Mouse (Mus musculus): ENCODE results near the gene Slc4a2. TPM values are rescaled to one million over a fixed set of nuclear protein-coding genes. Genes with fewer than 3 reads are reported as not detected.

Gene Slc4a2
- polyA plus RNA-seq (2012; rRNA removed), result 9.3 and 13.0 TPM in 2 replicates

DNA sequence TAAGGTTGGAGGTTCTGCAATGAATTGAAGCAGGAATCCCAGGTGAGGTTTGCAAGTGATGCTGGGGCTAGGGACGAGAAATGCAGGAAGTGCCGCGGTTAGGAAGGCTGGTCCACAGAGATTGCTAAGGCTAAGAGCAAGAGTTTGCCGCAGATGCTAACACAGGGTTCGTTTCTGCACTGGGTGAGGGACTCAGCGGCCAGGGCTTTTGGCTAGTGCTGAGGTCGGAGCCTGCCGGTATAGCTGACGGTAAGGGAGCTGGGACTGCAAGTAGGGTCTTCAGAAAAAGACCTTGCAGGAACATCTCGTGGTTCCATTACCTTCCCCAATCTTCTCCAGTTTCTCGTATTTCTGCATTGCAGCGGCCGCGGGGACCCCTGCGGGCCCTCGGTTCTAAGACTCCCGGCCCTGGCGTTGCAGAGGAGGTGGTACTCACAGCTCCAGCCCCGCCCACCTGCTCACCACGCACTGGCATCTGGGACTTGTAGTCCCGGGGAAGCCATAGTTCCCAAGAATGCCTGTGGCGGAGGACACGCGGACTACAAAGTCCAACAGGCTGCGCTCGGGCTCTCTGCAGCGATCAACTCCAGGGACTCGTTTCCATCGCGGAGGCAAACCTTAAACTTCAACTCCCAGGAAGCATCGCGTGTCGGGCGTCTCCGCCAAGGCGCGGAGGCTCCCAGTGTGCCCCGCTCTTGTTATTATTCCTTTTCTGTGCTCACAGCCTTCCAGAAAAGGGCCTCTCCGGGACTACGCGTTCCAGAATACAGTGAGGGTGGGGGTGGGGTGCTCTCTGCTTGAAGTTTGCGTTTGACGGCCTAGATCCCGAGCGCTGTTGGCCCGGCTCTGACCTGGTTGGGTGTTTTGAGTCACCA, at the start of gene Slc4a2, which contains the start of gene Cdk5:
Slc4a2 (plus strand) TSS at position 709 of the 875 bp plus-strand sequence.
Cdk5 (minus strand) TSS at position 402 of the 875 bp plus-strand sequence.

GRCm38 (mm10) chr5:24391864-24392263, 31.8 kb upstream of the Slc4a2 start, which contains the start of gene Atg9b:
Gene Atg9b (minus strand): TSS chr5:24392143.

DNA sequence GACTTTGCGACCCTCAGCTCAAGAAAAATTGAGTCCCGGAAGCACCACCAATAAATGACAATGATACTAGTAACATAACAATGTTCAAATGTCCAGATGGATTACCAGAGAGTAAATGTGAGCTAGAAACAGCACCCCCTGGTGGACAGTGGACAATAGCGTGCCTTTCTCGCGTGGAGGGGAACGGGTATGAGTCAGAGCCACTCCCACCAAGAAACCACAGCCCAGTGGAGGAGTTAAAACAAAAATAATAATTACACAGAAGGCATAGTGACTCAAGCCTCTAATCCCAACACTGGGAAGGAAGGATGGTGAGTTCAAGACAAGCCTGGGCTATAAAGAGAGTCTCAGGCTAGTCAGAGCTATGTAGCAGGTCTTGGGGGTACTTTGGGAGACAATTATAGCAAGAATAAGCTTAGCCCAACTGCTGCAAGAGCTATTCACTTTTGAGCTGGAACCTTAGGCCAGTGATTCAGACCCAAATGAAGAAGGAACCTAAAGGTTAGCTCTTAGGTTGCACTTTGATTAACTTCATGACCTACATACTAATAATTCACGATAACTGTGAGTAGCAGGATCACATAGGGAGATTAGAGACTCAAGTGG, 30.1 kb upstream of the Slc4a2 start, which contains the start of gene Abcb8:
Abcb8 (plus strand) TSS at position 272 of the 606 bp plus-strand sequence.

DNA sequence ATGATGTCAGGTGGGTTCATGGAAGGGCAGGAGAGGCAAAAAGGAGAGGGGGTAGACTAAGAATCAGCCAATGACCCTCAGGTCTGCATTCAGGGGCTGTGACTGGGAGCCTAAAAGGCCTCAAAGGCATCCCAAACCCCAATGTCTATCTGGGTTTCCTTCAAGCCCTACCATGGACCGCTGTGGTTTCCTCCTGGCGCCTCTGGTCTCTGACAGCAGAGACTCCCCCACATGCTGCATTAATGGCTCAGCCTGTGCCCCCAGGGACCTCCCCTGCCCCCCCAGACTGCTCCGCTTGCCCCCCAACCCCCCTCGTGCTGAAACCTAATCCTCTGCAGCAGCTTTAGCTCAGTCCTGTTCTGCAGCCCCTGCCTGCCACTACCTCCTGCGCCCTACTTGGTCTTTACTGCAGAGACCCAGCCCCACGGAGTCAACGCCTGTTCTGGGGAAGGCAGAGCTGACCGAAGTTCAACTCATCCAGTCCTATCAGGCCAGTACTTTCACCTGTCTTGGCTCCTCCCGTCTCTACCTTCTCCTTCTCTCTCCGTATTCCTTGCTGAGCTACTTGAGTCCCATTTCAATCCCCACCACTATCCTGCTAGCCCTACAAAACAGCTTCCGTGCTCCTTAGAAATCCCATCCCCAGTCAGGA, 10.5 kb upstream of the Slc4a2 start, which contains the start of gene Asic3:
Asic3 (plus strand) TSS at position 351 of the 652 bp plus-strand sequence.

DNA sequence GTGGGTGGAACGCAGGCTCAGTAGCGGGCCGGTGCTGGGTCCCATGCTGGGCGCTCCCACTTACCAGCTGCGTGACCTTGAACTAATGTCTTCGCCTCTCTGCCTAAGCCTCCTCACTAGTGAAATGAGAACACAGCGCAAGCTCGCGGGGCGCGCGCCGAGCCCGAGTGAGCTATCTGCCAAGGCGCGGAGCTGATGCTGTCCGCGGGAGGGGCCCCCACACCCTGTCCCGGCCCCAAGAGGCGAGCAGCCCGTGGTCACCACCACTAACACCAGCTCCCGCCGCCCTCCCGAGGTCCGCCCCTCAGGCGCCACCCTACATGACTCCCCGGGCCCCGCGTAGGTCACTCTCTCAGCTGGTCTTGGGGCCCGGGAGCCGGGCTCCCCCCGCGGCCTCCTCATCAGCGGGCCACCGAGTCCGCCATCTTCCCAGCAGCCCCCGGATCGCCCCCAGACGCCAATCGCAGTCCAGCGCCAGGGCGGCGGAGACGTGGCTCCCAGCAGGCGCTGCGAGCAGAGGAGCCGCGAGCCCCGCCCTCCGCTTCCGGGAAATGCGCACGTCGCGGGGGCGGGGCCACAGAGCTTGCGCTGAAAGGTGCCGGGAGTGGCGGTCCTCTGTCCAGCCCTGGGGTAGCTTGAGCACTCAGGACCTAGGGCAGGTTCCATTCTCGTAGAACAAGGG, 21.2 kb downstream of the Slc4a2 start, which contains the start of gene Fastk:
Fastk (minus strand) TSS at position 542 of the 682 bp plus-strand sequence.

GRCm38 (mm10) chr5:24447624-24448298, 24.1 kb downstream of the Slc4a2 start, which contains the start of gene Tmub1:
Gene Tmub1 (minus strand): TSS chr5:24447854.

DNA sequence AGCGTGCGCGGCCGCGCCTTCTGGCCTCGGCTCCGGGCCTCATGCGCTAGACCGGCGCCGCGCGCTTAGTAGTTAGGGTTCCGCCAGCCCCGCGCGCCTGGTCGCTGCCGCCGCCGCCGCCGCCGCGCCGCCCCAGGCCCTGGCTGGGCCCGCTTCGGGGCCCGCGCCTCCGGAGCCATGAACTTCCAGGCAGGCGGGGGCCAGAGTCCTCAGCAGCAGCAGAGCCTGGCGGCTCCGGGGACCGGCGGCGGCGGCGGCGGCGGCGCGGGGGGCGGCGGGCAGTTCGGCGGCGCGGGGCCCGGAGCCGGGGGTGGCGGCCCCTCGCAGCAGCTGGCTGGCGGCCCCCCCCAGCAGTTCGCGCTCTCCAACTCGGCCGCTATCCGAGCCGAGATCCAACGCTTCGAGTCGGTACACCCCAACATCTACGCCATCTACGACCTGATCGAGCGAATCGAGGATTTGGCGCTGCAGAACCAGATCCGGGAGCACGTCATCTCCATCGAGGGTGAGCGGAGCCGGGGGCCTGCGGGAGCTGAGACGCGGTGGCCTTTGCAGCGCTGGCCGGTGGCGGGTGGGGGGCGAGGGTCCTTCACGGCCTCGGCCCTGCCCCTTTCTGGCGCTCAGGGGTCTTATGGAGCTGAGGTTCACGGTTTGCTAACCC, 28.5 kb downstream of the Slc4a2 start, which contains the start of gene Agap3:
Agap3 (plus strand) TSS at position 148 of the 661 bp plus-strand sequence.

Other genes with a start within 250 kb of the Slc4a2 start
- 0.47 and 0.57 TPM in 2 replicates for gene Kcnh2, start 72.2 kb upstream of the Slc4a2 start, polyA plus RNA-seq (2012; rRNA removed)
- gene Nos3, start 59.0 kb upstream of the Slc4a2 start, polyA plus RNA-seq (2012; rRNA removed), result 1.1 and 1.3 TPM in 2 replicates
- gene Atg9b, start 31.7 kb upstream of the Slc4a2 start, polyA plus RNA-seq (2012; rRNA removed), result 0.52 and 0.53 TPM in 2 replicates
- 15.1 and 17.0 TPM in 2 replicates for gene Abcb8, start 30.2 kb upstream of the Slc4a2 start, polyA plus RNA-seq (2012; rRNA removed)
- gene Asic3, start 10.4 kb upstream of the Slc4a2 start, polyA plus RNA-seq (2012; rRNA removed), result 0.03 and 0.05 TPM in 2 replicates
- 9.4 TPM in 2 replicates for gene Cdk5, start 307 bp upstream of the Slc4a2 start, polyA plus RNA-seq (2012; rRNA removed)
- 52.7 and 57.8 TPM in 2 replicates for gene Fastk, start 21.4 kb downstream of the Slc4a2 start, polyA plus RNA-seq (2012; rRNA removed)
- gene Tmub1, start 24.0 kb downstream of the Slc4a2 start, polyA plus RNA-seq (2012; rRNA removed), result 4.3 and 4.9 TPM in 2 replicates
- 15.9 and 17.7 TPM in 2 replicates for gene Agap3, start 28.3 kb downstream of the Slc4a2 start, polyA plus RNA-seq (2012; rRNA removed)
- not detected in 2 replicates for gene Gbx1, start 103.4 kb downstream of the Slc4a2 start, polyA plus RNA-seq (2012; rRNA removed)
- gene Asb10, start 117.1 kb downstream of the Slc4a2 start, polyA plus RNA-seq (2012; rRNA removed), result 0.08 and 0.09 TPM in 2 replicates
- gene 4931409K22Rik, start 133.0 kb downstream of the Slc4a2 start, polyA plus RNA-seq (2012; rRNA removed), result 0.02 TPM in 1 of 2 replicates, not detected in the other
- 31.4 and 35.9 TPM in 2 replicates for gene Abcf2, start 153.6 kb downstream of the Slc4a2 start, polyA plus RNA-seq (2012; rRNA removed)
- 4.7 and 5.8 TPM in 2 replicates for gene Chpf2, start 162.9 kb downstream of the Slc4a2 start, polyA plus RNA-seq (2012; rRNA removed)
- 1.1 and 1.5 TPM in 2 replicates for gene Smarcd3, start 200.6 kb downstream of the Slc4a2 start, polyA plus RNA-seq (2012; rRNA removed)

Data from liver, embryonic 14 days (tissue).